Mouse (Mus musculus): ENCODE results near the gene Usp32. TPM values are rescaled to one million over a fixed set of nuclear protein-coding genes. Genes with fewer than 3 reads are reported as not detected.

The Usp32 gene
- polyA plus RNA-seq, 1 experiment from 2014 or later = 4.1 TPM

- H3K4me2 ChIP-seq (ENCODE audit: low read length) = peak overlapping the region; percentile 59
- DNase-seq (ENCODE audit: low spot score) = no peak
These were observed 180.2 kb downstream of the Usp32 start for GRCm38 (mm10) chr11:84959701-84960181.

GRCm38 (mm10) chr11:84959181-84959580, 180.8 kb downstream of the Usp32 start:
- ATAC-seq (replicated peaks; ENCODE audit: low FRiP score, low read depth) (peak; percentile 60), DNase-seq (ENCODE audit: low spot score) (no peak)
- Histone ChIP-seq H3K27ac (peak overlapping the region; percentile 75), H3K9ac (ENCODE audit: low read depth, low read length) (no peak overlapping the region), H3K36me3 (ENCODE audit: insufficient read depth, low read length) (no peaks in the 10 kb centered on the region), H3K27me3 (ENCODE audit: insufficient read depth, low read length) (0 out of 2 replicates have a peak, but pooled peaks cover 5% of the 10 kb centered on the region), H3K9me3 (replicated peaks; ENCODE audit: low read length) (no peaks in the 10 kb centered on the region), H3K4me2 (ENCODE audit: low read length) (peak overlapping the region; percentile 59; the same call in 1 of the 2 replicates), H3K4me1 (replicated peaks; ENCODE audit: insufficient read depth, low read length) (peaks cover 23% of the 10 kb centered on the region), H3K4me3 (replicated peaks; ENCODE audit: low read depth, low read length) (no peak overlapping the region)
- no peak for TF ChIP-seq CTCF (IDR thresholded peaks at IDR 0.05; ENCODE audit: low read depth)
- 22% methylated on average over 5 of the region's 5 CpGs for WGBS

More at GRCm38 (mm10) chr11:84959701-84960181, 180.2 kb downstream of the Usp32 start:
- Histone ChIP-seq H3K4me3 (replicated peaks; ENCODE audit: low read depth, low read length) (no peak overlapping the region), H3K4me1 (replicated peaks; ENCODE audit: insufficient read depth, low read length) (peaks cover 23% of the 10 kb centered on the region), H3K9me3 (replicated peaks; ENCODE audit: low read length) (no peaks in the 10 kb centered on the region), H3K27me3 (ENCODE audit: insufficient read depth, low read length) (0 out of 2 replicates have a peak, but pooled peaks cover 5% of the 10 kb centered on the region), H3K9ac (ENCODE audit: low read depth, low read length) (no peak overlapping the region), H3K36me3 (ENCODE audit: insufficient read depth, low read length) (no peaks in the 10 kb centered on the region), H3K27ac (peak overlapping the region; percentile 75)
- TF ChIP-seq CTCF (IDR thresholded peaks at IDR 0.05; ENCODE audit: low read depth) = no peak
- WGBS = 1% methylated on average over 9 of the region's 9 CpGs
- ATAC-seq (replicated peaks; ENCODE audit: low FRiP score, low read depth) = peak; percentile 50

DNA sequence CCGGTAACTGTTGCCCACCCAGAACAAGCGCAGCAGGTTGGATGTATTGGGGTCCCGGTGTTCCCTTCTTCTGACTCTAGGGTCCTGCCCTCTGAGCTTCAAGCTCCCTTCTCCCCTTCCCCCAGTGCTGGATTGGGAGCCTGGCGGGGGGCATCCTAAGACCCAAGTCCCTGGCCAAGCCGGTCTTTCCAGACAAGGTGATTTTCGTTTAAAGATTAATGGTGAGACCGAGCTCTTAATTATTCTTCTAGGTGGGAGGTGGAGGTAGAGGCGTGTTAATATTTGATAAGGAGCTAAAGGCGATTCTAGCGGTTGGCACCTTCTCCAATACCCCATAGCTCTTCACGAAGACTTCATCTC, 181.7 kb downstream of the Usp32 start:
- Histone ChIP-seq H3K9ac (ENCODE audit: low read depth, low read length) (peak overlapping the region; percentile 46; the same call in 1 of the 2 replicates), H3K36me3 (ENCODE audit: insufficient read depth, low read length) (no peaks in the 10 kb centered on the region)
- DNase-seq (ENCODE audit: low spot score) = no peak

DNA sequence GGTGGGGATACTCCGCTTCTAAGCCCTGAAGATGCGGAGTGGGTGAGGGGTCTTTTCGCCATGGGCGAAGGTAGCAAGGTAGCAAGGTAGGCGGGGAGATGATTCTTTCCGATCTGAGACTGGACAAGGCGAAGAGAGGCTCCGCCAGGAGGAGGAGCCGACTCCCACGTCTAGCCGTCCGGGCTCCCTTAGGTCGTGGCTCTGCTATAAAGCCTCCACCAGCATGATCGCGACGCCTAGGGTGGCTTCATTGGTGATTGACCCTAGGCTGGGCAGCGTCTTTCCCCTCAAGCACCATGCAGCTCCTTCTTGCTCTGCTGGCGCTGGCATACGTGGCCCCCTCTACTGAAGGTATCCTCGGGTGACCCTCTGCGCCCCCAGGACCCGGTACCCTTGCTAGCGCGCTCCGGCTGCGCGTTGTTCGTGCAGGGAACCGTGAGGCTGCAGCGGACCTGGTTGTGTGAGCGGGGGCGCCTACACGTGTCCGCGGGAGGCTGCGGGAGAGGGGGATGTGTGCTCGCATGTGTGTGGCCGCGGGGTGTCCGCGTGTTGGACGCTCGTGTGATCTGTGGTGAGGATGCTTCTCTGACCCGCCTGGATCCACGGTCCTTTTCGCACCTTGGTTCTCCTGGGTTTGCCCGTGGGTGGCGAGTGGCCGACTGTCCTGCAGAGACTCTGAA, 182.2 kb downstream of the Usp32 start, which contains the start of gene Car4:
Gene Car4 (plus strand): TSS at position 196 of the 680 bp plus-strand sequence.
- peak within 1 kb of the TSS; percentile 75 for H3K27ac ChIP-seq
- no peaks in the 10 kb centered on the region for H3K9me3 ChIP-seq (replicated peaks; ENCODE audit: low read length)
- no peaks in the 10 kb centered on the region for H3K36me3 ChIP-seq (ENCODE audit: insufficient read depth, low read length)
- peak within 1 kb of the TSS; percentile 46; the same call in 1 of the 2 replicates for H3K9ac ChIP-seq (ENCODE audit: low read depth, low read length)
- no peak for DNase-seq (ENCODE audit: low spot score)
- H3K4me3 ChIP-seq (replicated peaks; ENCODE audit: low read depth, low read length) = peak within 1 kb of the TSS; percentile 35
- TF ChIP-seq CTCF (IDR thresholded peaks at IDR 0.05; ENCODE audit: low read depth) = no peak
- WGBS = under 1% methylated on average over 49 of the region's 49 CpGs
- H3K4me2 ChIP-seq (ENCODE audit: low read length) = peak within 1 kb of the TSS; percentile 59
- 0 out of 2 replicates have a peak, but pooled peaks cover 5% of the 10 kb centered on the region for H3K27me3 ChIP-seq (ENCODE audit: insufficient read depth, low read length)
- H3K4me1 ChIP-seq (replicated peaks; ENCODE audit: insufficient read depth, low read length) = peaks cover 23% of the 10 kb centered on the region
- ATAC-seq (replicated peaks; ENCODE audit: low FRiP score, low read depth) = no peak

More for the DNA sequence above, 181.7 kb downstream of the Usp32 start:
- H3K27ac ChIP-seq = peak overlapping the region; percentile 75
- no peaks in the 10 kb centered on the region for H3K9me3 ChIP-seq (replicated peaks; ENCODE audit: low read length)
- no peak for TF ChIP-seq CTCF (IDR thresholded peaks at IDR 0.05; ENCODE audit: low read depth)
- H3K4me2 ChIP-seq (ENCODE audit: low read length) = peak overlapping the region; percentile 59
- WGBS = 5% methylated on average over 11 of the region's 11 CpGs
- H3K27me3 ChIP-seq (ENCODE audit: insufficient read depth, low read length) = 0 out of 2 replicates have a peak, but pooled peaks cover 5% of the 10 kb centered on the region
- H3K4me3 ChIP-seq (replicated peaks; ENCODE audit: low read depth, low read length) = peak overlapping the region; percentile 35
- peaks cover 23% of the 10 kb centered on the region for H3K4me1 ChIP-seq (replicated peaks; ENCODE audit: insufficient read depth, low read length)
- no peak for ATAC-seq (replicated peaks; ENCODE audit: low FRiP score, low read depth)

- 0 out of 2 replicates have a peak overlapping the region, but pooled peaks have one; percentile 35 for H3K4me3 ChIP-seq (replicated peaks; ENCODE audit: low read depth, low read length)
These were observed 182.8 kb downstream of the Usp32 start for GRCm38 (mm10) chr11:84957171-84957570.

GRCm38 (mm10) chr11:84956400-84956799, 183.6 kb downstream of the Usp32 start:
- H3K36me3 ChIP-seq (ENCODE audit: insufficient read depth, low read length) = no peaks in the 10 kb centered on the region
- H3K9ac ChIP-seq (ENCODE audit: low read depth, low read length) = no peak overlapping the region
- H3K4me2 ChIP-seq (ENCODE audit: low read length) = no peak overlapping the region
- H3K4me1 ChIP-seq (replicated peaks; ENCODE audit: insufficient read depth, low read length) = peaks cover 23% of the 10 kb centered on the region
- H3K27me3 ChIP-seq (ENCODE audit: insufficient read depth, low read length) = 0 out of 2 replicates have a peak, but pooled peaks cover 5% of the 10 kb centered on the region
- TF ChIP-seq CTCF (IDR thresholded peaks at IDR 0.05; ENCODE audit: low read depth) = no peak
- H3K4me3 ChIP-seq (replicated peaks; ENCODE audit: low read depth, low read length) = no peak overlapping the region
- H3K9me3 ChIP-seq (replicated peaks; ENCODE audit: low read length) = no peaks in the 10 kb centered on the region
- no peak overlapping the region for H3K27ac ChIP-seq
- ATAC-seq (replicated peaks; ENCODE audit: low FRiP score, low read depth) (no peak), DNase-seq (ENCODE audit: low spot score) (no peak)
- WGBS = 27% methylated on average over 5 of the region's 5 CpGs

More at GRCm38 (mm10) chr11:84957171-84957570, 182.8 kb downstream of the Usp32 start:
- Histone ChIP-seq H3K27ac (no peak overlapping the region), H3K9me3 (replicated peaks; ENCODE audit: low read length) (no peaks in the 10 kb centered on the region), H3K27me3 (ENCODE audit: insufficient read depth, low read length) (0 out of 2 replicates have a peak, but pooled peaks cover 5% of the 10 kb centered on the region), H3K4me1 (replicated peaks; ENCODE audit: insufficient read depth, low read length) (peaks cover 23% of the 10 kb centered on the region), H3K9ac (ENCODE audit: low read depth, low read length) (no peak overlapping the region), H3K4me2 (ENCODE audit: low read length) (peak overlapping the region; percentile 59), H3K36me3 (ENCODE audit: insufficient read depth, low read length) (no peaks in the 10 kb centered on the region)
- WGBS = 6% methylated on average over 15 of the region's 15 CpGs
- TF ChIP-seq CTCF (IDR thresholded peaks at IDR 0.05; ENCODE audit: low read depth) = no peak
- ATAC-seq (replicated peaks; ENCODE audit: low FRiP score, low read depth) (no peak), DNase-seq (ENCODE audit: low spot score) (no peak)

Measured in kidney, postnatal 0 days (tissue).